Mouse (Mus musculus) limb, embryonic 15.5 days (tissue): ENCODE data around the gene Slfn5. TPM values are rescaled to one million over a fixed set of nuclear protein-coding genes. Genes with fewer than 3 reads are reported as not detected.
"Not testable (repeated sequence)": the region's sequence is repeated elsewhere in the genome, so short reads cannot be mapped to it uniquely, and the experiment has no call there.

Source experiments
- ATAC-seq: fragments of 200-750 bp; cut with Nextera tagmentation; 2 replicates; pipeline ENCODE4 v1.8.0; 2017; ENCODE audit warnings: low read depth, moderate TSS enrichment; ENCODE audit not compliant: insufficient number of reproducible peaks, low FRiP score, low TSS enrichment
- H3K27ac ChIP-seq: fragments of 300-500 bp; sonication (generic); 2 replicates; pipeline ENCODE4 v1.5.1; 2015; ENCODE audit warnings: moderate library complexity, mild to moderate bottlenecking, inconsistent platforms
- H3K27me3 ChIP-seq: fragments of 300-500 bp; sonication (generic); 2 replicates; pipeline ENCODE4 v1.6.1; 2015; ENCODE audit warnings: inconsistent platforms
- H3K36me3 ChIP-seq: fragments of 300-500 bp; sonication (generic); 2 replicates; pipeline ENCODE4 v1.6.1; 2015; ENCODE audit warnings: inconsistent platforms
- H3K4me1 ChIP-seq: fragments of 300-500 bp; sonication (generic); 2 replicates; pipeline ENCODE4 v1.6.1; 2015; ENCODE audit warnings: inconsistent platforms
- H3K4me2 ChIP-seq: fragments of 300-500 bp; sonication (generic); 2 replicates; pipeline ENCODE4 v1.6.1; 2015; ENCODE audit warnings: mild to moderate bottlenecking, inconsistent platforms
- H3K4me3 ChIP-seq: fragments of 300-500 bp; sonication (generic); 2 replicates; pipeline ENCODE4 v1.5.1; 2015; ENCODE audit warnings: mild to moderate bottlenecking, inconsistent platforms
- H3K9ac ChIP-seq: fragments of 300-500 bp; sonication (generic); 2 replicates; pipeline ENCODE4 v1.6.1; 2015; ENCODE audit warnings: inconsistent platforms
- H3K9me3 ChIP-seq: fragments of 300-500 bp; sonication (generic); 2 replicates; pipeline ENCODE4 v1.6.1; 2016; ENCODE audit warnings: inconsistent platforms
- WGBS: fragments of 180-500 bp; shearing (Covaris S2); methylation state at CpG from one replicate; pipeline ENCODE4 v1.1.7; 2015; 5-methylcytosine and 5-hydroxymethylcytosine counted together
- microRNA-seq: library from miRNA; unstranded; fragments of <30 nt; microRNA quantifications from one replicate; pipeline ENCODE4, GENCODE M21; 2016
- polyA plus RNA-seq: library from polyadenylated mRNA; unstranded; fragments of >200 nt; fragmentation: Nextera tagmentation; extraction: Ambion mirVana; gene quantifications from 2 replicates; pipeline ENCODE4 v1.2.1, GENCODE M21; 2015

The Slfn5 gene
- polyA plus RNA-seq, 1 experiment from 2014 or later: 3.1 TPM

DNA sequence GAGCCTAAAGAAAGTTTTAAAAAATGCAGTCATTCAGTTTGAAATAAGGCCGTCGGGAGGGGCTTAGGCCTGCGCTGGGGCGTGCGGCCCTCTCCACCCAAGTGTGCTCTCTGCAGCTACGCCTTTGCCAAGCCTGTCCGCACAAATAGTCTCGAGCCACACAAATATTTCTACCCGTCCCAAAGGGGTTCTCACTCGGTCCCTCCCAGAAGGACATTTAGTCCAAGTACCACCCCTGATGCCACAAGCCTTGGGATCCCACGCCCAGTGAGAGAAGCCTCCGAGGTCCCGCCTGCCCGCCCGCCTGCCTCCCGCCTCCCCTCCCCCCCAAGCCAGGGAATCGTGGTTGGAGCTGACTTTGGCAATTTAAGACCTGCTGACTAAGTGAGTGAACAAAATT is 32.0 kb downstream of the Slfn5 start:
- no peaks in the 10 kb centered on the region for H3K27me3 ChIP-seq
- H3K9ac ChIP-seq: no peak overlapping the region
- H3K36me3 ChIP-seq: peaks cover 42% of the 10 kb centered on the region
- ATAC-seq: no peak
- no peak overlapping the region for H3K27ac ChIP-seq
- H3K4me3 ChIP-seq: no peak overlapping the region
- no peak overlapping the region for H3K4me2 ChIP-seq
- H3K9me3 ChIP-seq: no peaks in the 10 kb centered on the region
- WGBS: 81% methylated on average over 17 of the region's 17 CpGs
- no peaks in the 10 kb centered on the region for H3K4me1 ChIP-seq

DNA sequence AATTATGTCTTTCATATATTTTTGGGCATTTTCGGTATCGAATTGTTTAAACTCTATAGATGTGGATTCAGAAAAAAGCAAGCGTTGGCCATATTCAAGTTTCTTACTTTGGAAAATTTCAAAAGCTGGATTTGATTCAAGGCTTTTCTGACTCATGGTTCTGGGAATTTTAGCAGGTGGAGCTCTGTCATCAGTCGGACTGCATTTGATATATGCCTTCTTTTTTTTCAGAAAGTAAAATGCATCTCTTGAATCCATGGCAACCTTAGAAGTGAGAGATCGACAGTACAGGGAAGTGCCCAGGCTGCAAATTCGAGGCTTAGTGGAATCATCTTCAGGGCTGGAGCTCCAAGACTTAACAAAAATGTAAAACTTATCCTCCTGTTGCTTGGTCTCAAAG is 36.5 kb downstream of the Slfn5 start:
- H3K4me2 ChIP-seq: no peak overlapping the region
- 87% methylated on average over 6 of the region's 6 CpGs for WGBS
- H3K4me1 ChIP-seq: peaks cover 11% of the 10 kb centered on the region; the same call in 1 of the 2 replicates
- H3K9me3 ChIP-seq: no peaks in the 10 kb centered on the region
- H3K36me3 ChIP-seq: peaks cover 25% of the 10 kb centered on the region
- H3K27me3 ChIP-seq: no peaks in the 10 kb centered on the region
- no peak for ATAC-seq
- no peak overlapping the region for H3K9ac ChIP-seq
- no peak overlapping the region for H3K27ac ChIP-seq
- no peak overlapping the region for H3K4me3 ChIP-seq

GRCm38 (mm10) chr11:82989357-82989756 is 38.2 kb downstream of the Slfn5 start:
- no peak for ATAC-seq
- no peak overlapping the region for H3K9ac ChIP-seq
- WGBS: 29% methylated on average over 12 of the region's 12 CpGs
- peak overlapping the region; percentile 47 for H3K4me3 ChIP-seq
- H3K27ac ChIP-seq: no peak overlapping the region
- H3K9me3 ChIP-seq: no peaks in the 10 kb centered on the region
- peak overlapping the region; percentile 76; the same call in 1 of the 2 replicates for H3K4me2 ChIP-seq
- H3K36me3 ChIP-seq: peaks cover 21% of the 10 kb centered on the region
- H3K27me3 ChIP-seq: no peaks in the 10 kb centered on the region
- H3K4me1 ChIP-seq: peaks cover 11% of the 10 kb centered on the region; the same call in 1 of the 2 replicates

DNA sequence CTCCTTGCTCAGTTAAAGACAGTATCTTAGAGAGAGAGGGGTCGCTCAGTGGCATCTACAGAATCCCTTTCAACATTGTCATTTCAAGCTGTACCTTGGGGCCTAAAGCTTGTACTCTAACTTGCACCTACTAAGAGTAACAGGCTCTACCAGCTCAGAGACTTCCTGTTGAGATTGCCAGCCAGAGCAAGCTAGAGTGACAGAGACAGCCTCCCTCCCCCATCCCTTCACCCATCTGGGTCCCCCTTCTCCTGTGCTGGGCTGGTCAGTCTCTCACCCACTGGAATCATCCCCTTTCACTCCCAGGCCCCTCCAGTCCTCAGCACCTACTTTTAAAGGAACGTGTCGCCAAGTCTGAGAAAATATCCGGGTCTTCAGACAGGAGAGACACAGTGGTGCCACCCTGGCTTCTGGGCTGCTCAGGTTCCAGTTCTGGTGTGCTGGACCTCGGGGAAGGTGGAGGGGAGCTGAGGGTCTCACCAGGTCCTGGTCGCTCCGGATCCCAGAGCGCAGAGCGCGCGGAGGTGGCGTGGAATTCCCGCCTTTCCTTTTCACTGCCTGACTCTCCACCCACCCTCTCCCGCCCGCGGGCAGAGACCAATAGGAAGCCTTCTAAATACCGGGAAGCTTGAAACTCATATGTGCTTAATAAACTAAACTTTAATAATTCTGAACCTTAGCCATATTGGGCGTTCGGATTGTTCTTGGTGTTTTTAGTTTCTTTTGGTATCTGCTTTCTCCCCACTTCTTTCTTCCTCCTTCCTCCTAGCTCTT is 39.6 kb downstream of the Slfn5 start:
- ATAC-seq: peak; percentile 61; the same call in 1 of the 2 replicates
- H3K9me3 ChIP-seq, H3K27me3 ChIP-seq, H3K36me3 ChIP-seq: not testable (repeated sequence)
- peak overlapping the region; percentile 71 for H3K27ac ChIP-seq
- peaks cover 11% of the 10 kb centered on the region; the same call in 1 of the 2 replicates for H3K4me1 ChIP-seq
- peak overlapping the region; percentile 47 for H3K4me3 ChIP-seq
- peak overlapping the region; percentile 40; the same call in 1 of the 2 replicates for H3K9ac ChIP-seq
- peak overlapping the region; percentile 76 for H3K4me2 ChIP-seq
- 12% methylated on average over 17 of the region's 19 CpGs for WGBS

DNA sequence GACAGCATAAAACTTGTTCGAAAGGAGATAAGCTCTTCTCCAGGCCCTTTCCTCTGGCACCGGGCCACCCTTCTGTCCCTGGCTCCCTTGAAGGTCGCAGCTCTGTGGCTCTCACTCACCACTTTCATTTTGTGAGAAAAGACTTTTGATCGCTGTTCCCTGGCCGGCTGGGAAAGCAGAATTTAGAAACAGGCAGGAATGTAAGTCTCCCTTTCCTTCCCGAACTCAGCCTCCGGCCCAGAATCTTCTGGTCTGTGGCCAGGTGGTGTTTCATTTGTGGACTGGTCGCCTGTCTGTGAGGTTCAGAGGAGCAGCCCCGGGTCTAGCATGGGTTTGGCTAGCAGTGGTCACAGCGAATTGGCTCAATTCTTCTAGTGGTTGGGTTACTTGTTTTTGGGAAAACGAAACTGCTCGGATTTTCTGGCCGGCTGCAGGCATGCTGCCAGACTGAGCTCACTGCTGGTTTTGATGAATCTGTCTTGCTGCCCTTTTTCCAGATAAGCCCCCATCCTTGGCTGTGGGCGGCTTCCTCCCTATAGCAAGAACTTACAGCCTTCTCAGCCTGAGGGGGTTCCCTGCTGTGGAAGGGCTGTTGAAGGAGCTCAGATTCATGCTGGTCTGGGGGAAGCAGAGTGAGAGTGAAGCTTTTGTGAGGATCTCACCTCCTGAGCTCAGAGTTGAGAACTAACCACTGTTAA is 40.5 kb downstream of the Slfn5 start, which contains the start of gene Slfn9:
TSS of gene Slfn9 (minus strand) at position 362 of the 698 bp plus-strand sequence.
- H3K4me2 ChIP-seq: peak within 1 kb of the TSS; percentile 76
- no peak for ATAC-seq
- H3K27me3 ChIP-seq: no peaks in the 10 kb centered on the region
- H3K27ac ChIP-seq: peak within 1 kb of the TSS; percentile 71
- H3K4me1 ChIP-seq: peaks cover 11% of the 10 kb centered on the region; the same call in 1 of the 2 replicates
- H3K9me3 ChIP-seq: no peaks in the 10 kb centered on the region
- peak within 1 kb of the TSS; percentile 40 for H3K9ac ChIP-seq
- peaks cover 2% of the 10 kb centered on the region; the same call in 1 of the 2 replicates for H3K36me3 ChIP-seq
- WGBS: 4% methylated on average over 14 of the region's 14 CpGs
- peak within 1 kb of the TSS; percentile 47 for H3K4me3 ChIP-seq

DNA sequence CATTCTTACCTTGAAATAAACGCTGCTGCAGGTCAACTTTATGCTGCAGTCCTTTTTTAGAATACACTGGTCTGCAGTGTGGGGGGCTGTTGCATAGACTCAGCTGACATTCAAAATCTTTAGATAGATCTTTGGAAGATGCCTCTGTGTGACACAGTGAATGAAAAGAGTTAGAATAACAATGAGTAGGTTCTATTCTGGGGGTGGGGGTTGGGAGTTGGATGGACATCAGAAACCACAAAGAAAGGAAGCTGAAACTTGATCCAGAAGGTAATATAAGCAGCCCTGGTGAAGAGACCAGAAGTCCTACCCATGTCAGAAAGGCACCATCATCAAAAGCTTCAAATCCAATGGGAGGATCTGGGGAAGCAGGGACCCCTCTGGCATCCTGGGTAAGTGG is 62.2 kb downstream of the Slfn5 start:
- Histone ChIP-seq H3K4me2 (no peak overlapping the region), H3K27me3 (no peaks in the 10 kb centered on the region), H3K36me3 (no peaks in the 10 kb centered on the region), H3K9me3 (no peaks in the 10 kb centered on the region), H3K4me1 (no peaks in the 10 kb centered on the region), H3K9ac (no peak overlapping the region), H3K27ac (no peak overlapping the region), H3K4me3 (no peak overlapping the region)
- 87% methylated on average over 1 of the region's 1 CpGs for WGBS
- ATAC-seq: no peak

Small RNAs within 50 kb of the gene (microRNA-seq; reads per million reads assigned to microRNA genes)
- not detected for gene Mir7679

Other genes starting within 250 kb of the Slfn5 start
- 0.18 and 0.43 TPM in 2 replicates for gene Cct6b, start 187.0 kb upstream of the Slfn5 start, polyA plus RNA-seq
- 40.5 and 41.4 TPM in 2 replicates for gene Zfp830, start 187.0 kb upstream of the Slfn5 start, polyA plus RNA-seq
- gene Lig3, start 170.2 kb upstream of the Slfn5 start, polyA plus RNA-seq: 26.4 and 30.6 TPM in 2 replicates
- gene Rffl, start 80.1 kb upstream of the Slfn5 start, polyA plus RNA-seq: 11.4 and 12.5 TPM in 2 replicates
- gene Rad51d, start 60.7 kb upstream of the Slfn5 start, polyA plus RNA-seq: 12.7 and 15.4 TPM in 2 replicates
- 0.12 and 0.37 TPM in 2 replicates for gene Fndc8, start 59.2 kb upstream of the Slfn5 start, polyA plus RNA-seq
- 31.6 and 32.4 TPM in 2 replicates for gene Nle1, start 42.9 kb upstream of the Slfn5 start, polyA plus RNA-seq
- 15.6 and 35.8 TPM in 2 replicates for gene Unc45b, start 40.8 kb upstream of the Slfn5 start, polyA plus RNA-seq
- gene Slfn9, start 40.5 kb downstream of the Slfn5 start, polyA plus RNA-seq: 15.0 and 18.5 TPM in 2 replicates
- 0.68 and 0.87 TPM in 2 replicates for gene Slfn8, start 69.5 kb downstream of the Slfn5 start, polyA plus RNA-seq
- gene Slfn2, start 113.8 kb downstream of the Slfn5 start, polyA plus RNA-seq: 5.0 and 6.3 TPM in 2 replicates
- 0.41 and 0.45 TPM in 2 replicates for gene Slfn1, start 165.5 kb downstream of the Slfn5 start, polyA plus RNA-seq
- 0.30 and 0.31 TPM in 2 replicates for gene Slfn4, start 223.8 kb downstream of the Slfn5 start, polyA plus RNA-seq
- 0.93 and 1.0 TPM in 2 replicates for gene Slfn3, start 240.0 kb downstream of the Slfn5 start, polyA plus RNA-seq